Mouse (Mus musculus): Measurements from ENCODE around the gene Fkrp. TPM values are rescaled to one million over a fixed set of nuclear protein-coding genes. Genes with fewer than 3 reads are reported as not detected.

Gene Fkrp
- total and polyA plus RNA-seq, 3 experiments: 40.3 to 52.8 (median 49.5) TPM

DNA sequence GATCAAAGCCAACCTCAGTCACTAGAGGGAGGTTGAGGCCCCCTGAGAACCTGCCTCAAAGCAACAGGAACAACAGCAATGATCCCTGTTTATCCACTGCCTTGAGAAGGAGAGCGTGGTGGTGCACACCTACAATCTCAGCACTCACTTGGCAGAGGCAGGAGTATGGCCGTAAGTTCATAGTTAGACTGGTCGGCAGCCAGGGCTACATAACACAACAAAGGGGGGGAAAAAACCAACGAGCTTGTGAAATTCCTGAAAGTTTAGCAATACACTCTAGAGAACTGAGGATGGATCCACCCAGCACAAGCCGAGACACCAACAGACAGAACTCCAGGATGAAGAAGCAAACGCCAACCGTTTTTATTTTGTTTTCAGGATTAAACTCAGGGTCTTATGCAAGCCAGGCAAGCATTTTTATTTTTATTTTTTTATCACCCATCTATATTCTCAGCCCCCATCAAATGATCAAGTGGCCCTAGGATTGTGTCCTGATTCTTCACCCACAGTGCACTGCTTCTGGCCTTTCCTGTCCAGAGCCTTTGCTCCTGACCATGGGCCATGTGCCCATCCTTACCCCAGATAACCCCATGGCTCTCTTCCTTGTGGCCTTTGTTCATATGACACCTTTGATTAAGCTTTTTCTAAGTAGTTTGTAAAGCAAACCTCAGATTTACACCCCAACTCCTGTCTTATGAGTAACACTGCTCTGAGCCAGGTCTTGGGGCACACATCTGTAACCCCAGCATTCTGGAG is 52.9 kb downstream of the Fkrp start:
- Histone ChIP-seq H3K9ac (ENCODE audit: low read depth, low read length) (no peak overlapping the region), H3K79me2 (replicated peaks; ENCODE audit: control insufficient read depth, insufficient read depth, low read length) (no peaks in the 10 kb centered on the region; the same call in 1 of the 2 replicates), H3K4me1 (ENCODE audit: control insufficient read depth, insufficient read depth, low read length) (peaks cover 12% of the 10 kb centered on the region), H3K27ac (peak overlapping the region; percentile 48), H3K27me3 (ENCODE audit: control insufficient read depth, insufficient read depth, low read length) (no peaks in the 10 kb centered on the region), H3K36me3 (ENCODE audit: control insufficient read depth, insufficient read depth, low read length) (no peaks in the 10 kb centered on the region), H3K4me3 (no peak overlapping the region)
- intact Hi-C loops (cut with DNase I): no loop called here
- TF ChIP-seq EP300 (IDR thresholded peaks at IDR 0.05; ENCODE audit: insufficient read depth, low read depth, low read length) (no peak), POLR2A (IDR thresholded peaks at IDR 0.05; ENCODE audit: insufficient read depth, low read depth, low read length) (no peak), CTCF (IDR thresholded peaks at IDR 0.05) (no peak)
- peak; percentile 56 to 60 for DNase-seq
- WGBS: 71% methylated on average over 7 of the region's 7 CpGs

DNA sequence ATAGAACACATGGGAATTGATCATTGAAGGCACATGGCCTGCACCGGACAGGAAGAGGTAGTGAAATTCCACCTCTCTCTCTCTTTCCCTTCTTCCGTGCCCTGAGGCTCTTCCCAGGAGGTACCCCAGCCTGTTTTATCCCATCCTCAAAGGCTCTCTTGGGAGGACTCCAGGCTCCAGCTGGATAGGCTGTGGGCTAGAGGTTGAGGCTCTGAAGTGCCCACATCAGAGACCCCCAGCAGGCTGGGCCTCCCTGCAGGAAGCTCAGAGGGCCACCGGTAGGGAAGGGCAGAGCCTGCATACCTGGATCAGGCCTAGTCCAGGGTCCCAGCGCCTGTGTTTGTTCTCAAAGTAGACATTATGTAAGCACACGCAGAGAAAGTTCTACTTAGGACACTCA is 54.9 kb downstream of the Fkrp start:
- peaks cover 12% of the 10 kb centered on the region for H3K4me1 ChIP-seq (ENCODE audit: control insufficient read depth, insufficient read depth, low read length)
- peak overlapping the region; percentile 80 for H3K27ac ChIP-seq
- H3K27me3 ChIP-seq (ENCODE audit: control insufficient read depth, insufficient read depth, low read length): no peaks in the 10 kb centered on the region
- TF ChIP-seq EP300 (IDR thresholded peaks at IDR 0.05; ENCODE audit: insufficient read depth, low read depth, low read length) (no peak), CTCF (IDR thresholded peaks at IDR 0.05) (no peak), POLR2A (IDR thresholded peaks at IDR 0.05; ENCODE audit: insufficient read depth, low read depth, low read length) (no peak)
- no peaks in the 10 kb centered on the region; the same call in 1 of the 2 replicates for H3K79me2 ChIP-seq (replicated peaks; ENCODE audit: control insufficient read depth, insufficient read depth, low read length)
- H3K9ac ChIP-seq (ENCODE audit: low read depth, low read length): no peak overlapping the region
- 56% methylated on average over 5 of the region's 5 CpGs for WGBS
- intact Hi-C loops (cut with DNase I): loop anchor here (1.0 kb wide), 1 partner anchor 20 kb away; the partner anchor contains the start of gene Slc1a5
- DNase-seq: peak; percentile 35 to 47
- H3K36me3 ChIP-seq (ENCODE audit: control insufficient read depth, insufficient read depth, low read length): no peaks in the 10 kb centered on the region
- no peak overlapping the region for H3K4me3 ChIP-seq

DNA sequence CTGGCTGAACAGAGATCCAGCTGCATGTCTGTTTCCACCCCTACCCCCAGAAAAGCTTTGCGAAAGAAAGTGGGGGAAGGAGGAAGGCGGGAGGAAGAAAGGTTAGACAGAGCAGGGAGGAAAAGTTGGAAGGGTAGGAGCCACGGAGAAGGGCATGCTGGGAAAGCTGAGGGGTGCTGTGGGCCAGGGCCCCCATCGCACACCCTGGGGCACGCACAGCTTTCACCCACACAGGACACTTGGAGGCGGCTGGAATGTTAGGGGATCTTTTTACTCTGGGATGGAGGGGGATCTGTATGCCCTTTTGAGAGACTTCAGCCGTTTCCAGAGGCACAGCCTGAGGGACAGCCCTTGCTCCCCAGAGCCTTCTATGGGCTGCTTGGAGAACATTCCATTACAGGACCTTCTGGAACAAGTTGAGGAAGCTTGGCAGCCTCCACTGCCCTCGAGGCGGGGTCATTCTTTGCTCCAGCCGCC is 55.5 kb downstream of the Fkrp start:
- peak overlapping the region; percentile 77 for H3K27ac ChIP-seq
- H3K36me3 ChIP-seq (ENCODE audit: control insufficient read depth, insufficient read depth, low read length): no peaks in the 10 kb centered on the region; the same call in 1 of the 2 replicates
- H3K4me3 ChIP-seq: no peak overlapping the region
- DNase-seq: peak; percentile 75 to 86
- H3K9ac ChIP-seq (ENCODE audit: low read depth, low read length): peak overlapping the region; percentile 4; the same call in 1 of the 2 replicates
- H3K4me1 ChIP-seq (ENCODE audit: control insufficient read depth, insufficient read depth, low read length): peaks cover 12% of the 10 kb centered on the region
- no peaks in the 10 kb centered on the region for H3K27me3 ChIP-seq (ENCODE audit: control insufficient read depth, insufficient read depth, low read length)
- intact Hi-C loops (cut with DNase I): loop anchor here (1.0 kb wide), 1 partner anchor 20 kb away; the partner anchor contains the start of gene Slc1a5
- H3K79me2 ChIP-seq (replicated peaks; ENCODE audit: control insufficient read depth, insufficient read depth, low read length): no peaks in the 10 kb centered on the region; the same call in 1 of the 2 replicates
- TF ChIP-seq CTCF (IDR thresholded peaks at IDR 0.05): no peak
- 0 out of 2 replicates have a peak, but pooled peaks have one; percentile 70 for TF ChIP-seq EP300 (IDR thresholded peaks at IDR 0.05; ENCODE audit: insufficient read depth, low read depth, low read length)
- TF ChIP-seq POLR2A (IDR thresholded peaks at IDR 0.05; ENCODE audit: insufficient read depth, low read depth, low read length): peak; percentile 24; the same call in 1 of the 2 replicates
- WGBS: 26% methylated on average over 10 of the region's 10 CpGs

DNA sequence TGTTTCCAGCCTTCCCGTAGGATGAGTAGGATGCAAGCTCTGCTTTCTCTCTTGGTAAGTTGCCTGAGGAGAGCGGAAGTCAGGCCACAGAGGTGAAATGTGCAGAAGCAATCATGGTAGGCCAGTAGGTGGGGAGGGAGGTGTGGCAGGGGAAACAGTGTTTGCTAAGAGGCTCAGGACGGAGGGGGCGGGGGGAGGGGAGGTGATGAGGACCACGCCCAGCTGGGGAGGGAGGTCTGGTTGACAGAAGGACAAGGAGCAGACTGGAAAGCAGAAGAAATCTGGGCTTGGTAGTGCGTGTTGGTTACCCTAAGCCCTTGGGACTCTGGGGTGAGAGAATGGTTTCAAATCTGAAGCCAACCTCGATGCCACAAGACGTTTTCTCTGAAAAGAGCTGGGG is 56.2 kb downstream of the Fkrp start:
- WGBS: 20% methylated on average over 8 of the region's 8 CpGs
- DNase-seq: peak; percentile 67 to 77
- H3K27ac ChIP-seq: peak overlapping the region; percentile 77
- no peak overlapping the region for H3K4me3 ChIP-seq
- no peak overlapping the region for H3K9ac ChIP-seq (ENCODE audit: low read depth, low read length)
- H3K79me2 ChIP-seq (replicated peaks; ENCODE audit: control insufficient read depth, insufficient read depth, low read length): no peaks in the 10 kb centered on the region; the same call in 1 of the 2 replicates
- peaks cover 16% of the 10 kb centered on the region for H3K4me1 ChIP-seq (ENCODE audit: control insufficient read depth, insufficient read depth, low read length)
- intact Hi-C loops (cut with DNase I): no loop called here
- TF ChIP-seq EP300 (IDR thresholded peaks at IDR 0.05; ENCODE audit: insufficient read depth, low read depth, low read length) (peak; percentile 88), CTCF (IDR thresholded peaks at IDR 0.05) (no peak), POLR2A (IDR thresholded peaks at IDR 0.05; ENCODE audit: insufficient read depth, low read depth, low read length) (peak; percentile 53; the same call in 1 of the 2 replicates)
- H3K36me3 ChIP-seq (ENCODE audit: control insufficient read depth, insufficient read depth, low read length): no peaks in the 10 kb centered on the region; the same call in 1 of the 2 replicates
- H3K27me3 ChIP-seq (ENCODE audit: control insufficient read depth, insufficient read depth, low read length): no peaks in the 10 kb centered on the region

Other genes starting within 250 kb of the Fkrp start
- gene Arhgap35, start 201.7 kb downstream of the Fkrp start, total RNA-seq (2021): 10 to 100 TPM; 32.5 to 33.8 TPM
- 15.6 and 22.9 TPM in 2 replicates for gene Arhgap35, start 201.7 kb downstream of the Fkrp start, polyA plus RNA-seq (2012; rRNA removed)
- gene Ceacam15, start 141.0 kb downstream of the Fkrp start, total RNA-seq (2021): not detected
- 0.14 TPM in 1 of 2 replicates, not detected in the other for gene Ceacam15, start 141.0 kb downstream of the Fkrp start, polyA plus RNA-seq (2012; rRNA removed)
- gene Ceacam9, start 94.8 kb downstream of the Fkrp start, total RNA-seq (2021): not detected
- gene Ceacam9, start 94.8 kb downstream of the Fkrp start, polyA plus RNA-seq (2012; rRNA removed): not detected in 2 replicates
- 10 to 100 TPM; 69.7 to 75.3 TPM for gene Ap2s1, start 78.3 kb downstream of the Fkrp start, total RNA-seq (2021)
- 122 and 123 TPM in 2 replicates for gene Ap2s1, start 78.3 kb downstream of the Fkrp start, polyA plus RNA-seq (2012; rRNA removed)
- 10 to 100 TPM; 20.9 to 26.1 TPM for gene Slc1a5, start 35.4 kb downstream of the Fkrp start, total RNA-seq (2021)
- 35.6 and 57.0 TPM in 2 replicates for gene Slc1a5, start 35.4 kb downstream of the Fkrp start, polyA plus RNA-seq (2012; rRNA removed)
- gene Strn4, start 843 bp downstream of the Fkrp start, total RNA-seq (2021): 10 to 100 TPM; 55.5 to 56.2 TPM
- gene Strn4, start 843 bp downstream of the Fkrp start, polyA plus RNA-seq (2012; rRNA removed): 94.2 and 101 TPM in 2 replicates
- 10 to 100 TPM; 15.3 to 19.9 TPM for gene Prkd2, start 26.2 kb upstream of the Fkrp start, total RNA-seq (2021)
- gene Prkd2, start 26.2 kb upstream of the Fkrp start, polyA plus RNA-seq (2012; rRNA removed): 24.5 and 26.2 TPM in 2 replicates
- gene Dact3, start 58.6 kb upstream of the Fkrp start, total RNA-seq (2021): 10 to 100 TPM in 1 of 2 experiments, 1 to 10 TPM in 1; 8.6 to 12.1 TPM
- gene Dact3, start 58.6 kb upstream of the Fkrp start, polyA plus RNA-seq (2012; rRNA removed): 19.6 and 20.0 TPM in 2 replicates
- 1 to 10 TPM in 1 of 2 experiments, under 1 TPM in 1; 0.47 to 1.6 TPM for gene Gng8, start 75.1 kb upstream of the Fkrp start, total RNA-seq (2021)
- gene Gng8, start 75.1 kb upstream of the Fkrp start, polyA plus RNA-seq (2012; rRNA removed): 7.4 and 13.1 TPM in 2 replicates
- 1 to 10 TPM; 1.9 to 2.9 TPM for gene Ptgir, start 89.8 kb upstream of the Fkrp start, total RNA-seq (2021)
- 5.2 and 7.4 TPM in 2 replicates for gene Ptgir, start 89.8 kb upstream of the Fkrp start, polyA plus RNA-seq (2012; rRNA removed)
- 100 to 1,000 TPM; 168 to 175 TPM for gene Calm3, start 107.4 kb upstream of the Fkrp start, total RNA-seq (2021)
- gene Calm3, start 107.4 kb upstream of the Fkrp start, polyA plus RNA-seq (2012; rRNA removed): 163 and 206 TPM in 2 replicates
- gene Pnmal2, start 128.0 kb upstream of the Fkrp start, total RNA-seq (2021): 1 to 10 TPM; 3.8 to 4.1 TPM
- gene Pnmal2, start 128.0 kb upstream of the Fkrp start, polyA plus RNA-seq (2012; rRNA removed): 3.5 and 4.4 TPM in 2 replicates
- under 1 TPM in 1 of 2 experiments, not detected in 1; 0.11 TPM for gene Pnmal1, start 142.9 kb upstream of the Fkrp start, total RNA-seq (2021)
- 0.06 TPM in 2 replicates for gene Pnmal1, start 142.9 kb upstream of the Fkrp start, polyA plus RNA-seq (2012; rRNA removed)
- not detected for gene Gm42372, start 166.4 kb upstream of the Fkrp start, total RNA-seq (2021)
- 0.03 TPM in 1 of 2 replicates, not detected in the other for gene Gm42372, start 166.4 kb upstream of the Fkrp start, polyA plus RNA-seq (2012; rRNA removed)
- 1 to 10 TPM; 4.0 to 4.4 TPM for gene Ccdc8, start 176.0 kb upstream of the Fkrp start, total RNA-seq (2021)
- 2.7 and 4.2 TPM in 2 replicates for gene Ccdc8, start 176.0 kb upstream of the Fkrp start, polyA plus RNA-seq (2012; rRNA removed)
- gene Ppp5c, start 211.2 kb upstream of the Fkrp start, total RNA-seq (2021): 100 to 1,000 TPM in 1 of 2 experiments, 10 to 100 TPM in 1; 89.0 to 104 TPM
- 157 and 163 TPM in 2 replicates for gene Ppp5c, start 211.2 kb upstream of the Fkrp start, polyA plus RNA-seq (2012; rRNA removed)
- gene Hif3a, start 245.7 kb upstream of the Fkrp start, total RNA-seq (2021): 1 to 10 TPM; 1.9 to 3.0 TPM
- gene Hif3a, start 245.7 kb upstream of the Fkrp start, polyA plus RNA-seq (2012; rRNA removed): 1.6 and 2.5 TPM in 2 replicates

Data from heart, adult 2 months (tissue).